Mouse (Mus musculus): ENCODE data around the gene Slc22a12. TPM values are rescaled to one million over a fixed set of nuclear protein-coding genes. Genes with fewer than 3 reads are reported as not detected.

Gene Slc22a12
- total and polyA plus RNA-seq, 3 experiments: not detected

GRCm38 (mm10) chr19:6552302-6553028 lies 9.6 kb upstream of the Slc22a12 start:
- H3K27me3 ChIP-seq (ENCODE audit: control insufficient read depth in 1 of 2, insufficient read depth in 2 of 2, low read length in 2 of 2): no peaks in the 10 kb centered on the region
- H3K9ac ChIP-seq (ENCODE audit: control insufficient read depth, low read depth, low read length, poor library complexity, severe bottlenecking): peak overlapping the region; percentile 38
- H3K9me3 ChIP-seq (replicated peaks; ENCODE audit: insufficient read depth, low read length): no peaks in the 10 kb centered on the region
- peak overlapping the region; percentile 31 to 58 for H3K4me3 ChIP-seq (ENCODE audit: control insufficient read depth in 1 of 2, insufficient read depth in 1 of 2, low read depth in 2 of 2, low read length in 2 of 2)
- DNase-seq (ENCODE audit: low read depth, low spot score): peak; percentile 89
- peak overlapping the region; percentile 76 for H3K27ac ChIP-seq (ENCODE audit: control insufficient read depth, low read depth, low read length)
- H3K36me3 ChIP-seq (ENCODE audit: control insufficient read depth in 1 of 2, insufficient read depth in 2 of 2, low read length in 2 of 2): no peaks in the 10 kb centered on the region
- H3K4me1 ChIP-seq (ENCODE audit: control insufficient read depth in 1 of 2, insufficient read depth in 2 of 2, low read length in 2 of 2): peaks cover 0 to 9% of the 10 kb centered on the region in 2 experiments; a peak in 1 of 4 replicates
- no peaks in the 10 kb centered on the region for H3K79me2 ChIP-seq (ENCODE audit: control insufficient read depth, insufficient read depth, low read length, poor library complexity)
- TF ChIP-seq NELFE (IDR thresholded peaks at IDR 0.05; ENCODE audit: low read depth, low read length): no peak
- TF ChIP-seq CHD1 (IDR thresholded peaks at IDR 0.05; ENCODE audit: low read depth, low read length): no peak
- no peak for TF ChIP-seq ZMIZ1 (IDR thresholded peaks at IDR 0.05; ENCODE audit: low read depth, low read length)
- no peak for TF ChIP-seq ZKSCAN1 (IDR thresholded peaks at IDR 0.05; ENCODE audit: low read depth, low read length)
- TF ChIP-seq MXI1 (IDR thresholded peaks at IDR 0.05; ENCODE audit: low read depth, low read length): 0 out of 2 replicates have a peak, but pooled peaks have one; percentile 39
- no peak for TF ChIP-seq GABPA (IDR thresholded peaks at IDR 0.05; ENCODE audit: low read depth, low read length)
- no peak for TF ChIP-seq MYB (IDR thresholded peaks at IDR 0.05; ENCODE audit: low read depth, low read length)
- TF ChIP-seq POLR2AphosphoS5 (IDR thresholded peaks at IDR 0.05; ENCODE audit: borderline replicate concordance, low read depth, low read length): no peak
- no peak for TF ChIP-seq E2F4 (IDR thresholded peaks at IDR 0.05; ENCODE audit: borderline replicate concordance, low read depth, low read length)
- TF ChIP-seq ELF1 (IDR thresholded peaks at IDR 0.05; ENCODE audit: low read depth, low read length): no peak
- TF ChIP-seq GATA1 (IDR thresholded peaks at IDR 0.05; ENCODE audit: low read depth, low read length): no peak
- TF ChIP-seq CHD2 (IDR thresholded peaks at IDR 0.05; ENCODE audit: low read length): no peak
- TF ChIP-seq SIN3A (IDR thresholded peaks at IDR 0.05; ENCODE audit: low read length): peak; percentile 22
- no peak for TF ChIP-seq NRF1 (IDR thresholded peaks at IDR 0.05; ENCODE audit: insufficient read depth, low read depth, low read length, poor library complexity, severe bottlenecking)
- TF ChIP-seq EP300 (IDR thresholded peaks at IDR 0.05; ENCODE audit: low read depth in 1 of 2, low read length in 2 of 2): 0 out of 4 replicates have a peak, but pooled peaks of 1 of the 2 experiments have one; percentile 27
- TF ChIP-seq TBP (IDR thresholded peaks at IDR 0.05; ENCODE audit: low read depth, low read length): no peak
- peak; percentile 23; the same call in 1 of the 2 replicates for TF ChIP-seq ZNF384 (IDR thresholded peaks at IDR 0.05; ENCODE audit: low read depth, low read length)
- TF ChIP-seq MAFK (IDR thresholded peaks at IDR 0.05; ENCODE audit: borderline replicate concordance, low read depth, low read length): no peak
- TF ChIP-seq MYC (IDR thresholded peaks at IDR 0.05; ENCODE audit: low read depth, low read length): no peak
- peak; percentile 61; the same call in 1 of the 2 replicates for TF ChIP-seq USF1 (IDR thresholded peaks at IDR 0.05; ENCODE audit: low read depth, low read length)
- TF ChIP-seq JUND (IDR thresholded peaks at IDR 0.05; ENCODE audit: low read depth, low read length): no peak
- no peak for TF ChIP-seq TAL1 (IDR thresholded peaks at IDR 0.05; ENCODE audit: low read length)
- 0 out of 2 replicates have a peak, but pooled peaks have one; percentile 34 for TF ChIP-seq HCFC1 (IDR thresholded peaks at IDR 0.05; ENCODE audit: low read depth, low read length)
- peak; percentile 26 for TF ChIP-seq SMC3 (IDR thresholded peaks at IDR 0.05; ENCODE audit: low read depth, low read length)
- no peak for TF ChIP-seq USF2 (IDR thresholded peaks at IDR 0.05; ENCODE audit: borderline replicate concordance in 1 of 2, insufficient read depth in 1 of 2, low read depth in 1 of 2, low read length in 2 of 2)
- peak; percentile 16 for TF ChIP-seq RAD21 (IDR thresholded peaks at IDR 0.05; ENCODE audit: low read depth, low read length)
- TF ChIP-seq ETS1 (IDR thresholded peaks at IDR 0.05; ENCODE audit: low read depth, low read length): no peak
- no peak for TF ChIP-seq ZC3H11A (IDR thresholded peaks at IDR 0.05; ENCODE audit: low read depth, low read length)
- no peak for TF ChIP-seq POLR2A (IDR thresholded peaks at IDR 0.05; ENCODE audit: control insufficient read depth in 1 of 2, insufficient read depth in 1 of 2, low read depth in 1 of 2, low read length in 2 of 2, poor library complexity in 1 of 2)
- TF ChIP-seq MAZ (IDR thresholded peaks at IDR 0.05; ENCODE audit: low read depth, low read length): peak; percentile 86
- no peak for TF ChIP-seq TCF12 (IDR thresholded peaks at IDR 0.05; ENCODE audit: low read depth, low read length)
- TF ChIP-seq KAT2A (conservative IDR thresholded peaks at IDR 0.05; ENCODE audit: low read depth, low read length): no peak
- TF ChIP-seq CTCF (IDR thresholded peaks at IDR 0.05 in 2 of 3, conservative IDR thresholded peaks at IDR 0.05 in 1 of 3; ENCODE audit: control insufficient read depth in 1 of 3, insufficient read depth in 1 of 3, low read depth in 2 of 3, low read length in 3 of 3, poor library complexity in 1 of 3, severe bottlenecking in 1 of 3): peak in 2 of 3 experiments; percentile 65 to 73
- no peak for TF ChIP-seq RCOR1 (IDR thresholded peaks at IDR 0.05; ENCODE audit: low read depth, low read length)
- TF ChIP-seq BHLHE40 (IDR thresholded peaks at IDR 0.05; ENCODE audit: borderline replicate concordance, low read depth, low read length): no peak; the same call in 1 of the 2 replicates
- TF ChIP-seq MAX (IDR thresholded peaks at IDR 0.05; ENCODE audit: low read length): no peak
